Mouse (Mus musculus) retina, postnatal 1 day (tissue): ENCODE data around the gene Gm20388.

ENCODE experiments used
- DNase-seq: peaks from one replicate; pipeline ENCODE4 v3.0.0-alpha.2; 2012

Gene Gm20388

GRCm38 (mm10) chr8:121911987-121912386, 2001.3 kb downstream of the Gm20388 start:
- DNase-seq, result no peak

DNA sequence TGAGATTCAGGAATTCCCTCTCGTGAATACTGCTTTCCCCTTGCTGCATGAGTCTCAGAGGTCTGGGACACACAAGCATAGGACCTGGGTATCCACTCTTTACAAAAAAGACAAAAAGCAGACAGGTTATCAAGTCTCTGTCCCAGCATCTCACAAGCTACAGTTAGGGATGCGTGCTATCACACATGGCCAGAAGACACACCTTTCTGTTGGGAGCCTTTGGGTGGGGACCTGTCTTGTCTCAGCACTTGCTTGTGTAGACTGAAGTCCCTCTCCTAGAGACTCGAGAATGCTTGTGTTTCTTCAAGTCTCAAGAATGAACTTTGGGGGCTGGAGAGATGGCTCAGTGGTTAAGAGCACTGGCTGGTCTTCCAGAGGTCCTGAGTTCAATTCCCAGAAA, 2002.2 kb downstream of the Gm20388 start:
- DNase-seq, result no peak

DNA sequence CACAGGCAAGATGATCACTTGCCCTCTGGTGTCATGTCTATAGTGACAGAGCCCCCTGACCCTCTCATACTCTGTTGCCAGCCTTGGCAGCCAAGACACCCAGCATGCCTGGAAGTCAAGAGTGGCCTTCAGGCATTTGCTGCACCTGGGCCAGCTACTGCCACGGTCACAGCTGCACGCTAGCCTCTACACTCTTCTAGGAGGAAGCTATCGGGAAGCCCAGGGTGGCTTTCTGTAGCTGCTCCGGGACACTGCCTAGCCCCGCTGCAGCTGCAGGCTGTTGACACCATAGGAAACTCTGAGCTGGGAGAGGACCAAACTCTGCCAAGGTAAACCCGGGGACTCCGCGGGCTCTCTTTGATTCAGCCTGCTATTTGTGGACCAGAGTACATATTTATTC, 2002.7 kb downstream of the Gm20388 start:
- DNase-seq, result no peak

GRCm38 (mm10) chr8:121919158-121919557, 2008.5 kb downstream of the Gm20388 start:
- no peak for DNase-seq

DNA sequence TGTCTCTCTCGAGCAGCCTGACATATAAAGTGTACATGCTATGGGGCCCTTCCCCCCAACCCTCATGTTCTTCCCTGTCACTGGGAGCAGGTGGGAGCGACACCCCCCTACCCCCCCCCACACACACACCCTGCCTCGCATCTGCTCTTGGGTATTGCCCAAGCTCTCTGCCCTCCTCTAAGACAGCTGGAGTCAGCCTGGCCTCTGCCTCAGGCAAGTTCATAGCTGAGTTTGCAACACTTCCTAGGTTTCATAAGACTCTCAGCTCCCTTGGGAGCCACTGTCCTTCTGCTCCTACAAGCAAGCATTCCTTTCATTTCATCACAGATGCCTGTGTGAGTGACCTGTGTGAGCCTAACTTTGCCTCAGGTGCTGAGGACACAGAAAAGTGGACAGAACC, 2009.1 kb downstream of the Gm20388 start:
- peak; percentile 17 for DNase-seq

GRCm38 (mm10) chr8:121921582-121921981, 2010.9 kb downstream of the Gm20388 start:
- no peak for DNase-seq

- DNase-seq, result no peak
Observed at GRCm38 (mm10) chr8:121922101-121922500, 2011.5 kb downstream of the Gm20388 start.

- no peak for DNase-seq
Observed at GRCm38 (mm10) chr8:121924681-121925080, 2014.0 kb downstream of the Gm20388 start.

DNA sequence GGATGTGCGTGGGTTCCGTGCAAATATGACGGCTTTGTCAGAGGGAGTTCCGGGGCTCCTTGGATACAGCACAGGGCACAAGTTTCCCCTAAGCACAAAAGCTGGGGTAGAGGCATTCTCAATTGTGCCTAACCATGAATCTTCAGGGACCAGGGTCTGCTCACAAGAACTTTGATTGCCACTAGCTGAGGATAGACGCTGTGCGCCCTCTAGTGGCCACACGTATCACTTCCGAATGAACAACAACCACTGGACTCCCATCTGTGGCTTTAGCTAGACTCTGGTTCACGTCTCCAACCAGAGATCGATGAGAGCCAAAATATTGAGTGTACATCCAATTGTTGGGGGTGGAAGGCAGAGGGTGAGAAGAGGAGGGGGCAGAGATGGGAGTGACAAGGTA, 2015.0 kb downstream of the Gm20388 start:
- peak; percentile 87 for DNase-seq

GRCm38 (mm10) chr8:121926266-121926665, 2015.6 kb downstream of the Gm20388 start:
- DNase-seq, result no peak

GRCm38 (mm10) chr8:121927316-121927715, 2016.7 kb downstream of the Gm20388 start:
- peak; percentile 64 for DNase-seq

DNA sequence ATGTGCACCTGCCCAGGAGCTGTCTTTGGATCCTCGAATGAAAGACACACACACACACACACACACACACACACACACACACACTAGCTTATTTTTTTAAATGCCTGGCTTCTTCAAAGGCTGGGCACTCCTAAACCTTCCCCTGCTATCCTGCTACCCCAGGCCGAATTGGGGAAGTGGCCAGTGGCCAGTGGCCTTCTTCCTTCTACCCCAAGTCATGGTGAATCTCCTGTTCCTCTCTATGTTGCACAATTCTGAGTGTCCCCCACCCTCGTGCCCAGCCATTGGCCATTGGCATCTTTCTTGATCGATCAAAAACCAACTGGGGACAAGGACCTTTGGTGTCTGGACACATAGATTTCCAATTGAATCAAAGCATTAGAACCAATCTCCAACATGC, 2019.4 kb downstream of the Gm20388 start:
- no peak for DNase-seq

GRCm38 (mm10) chr8:121931571-121931970, 2020.9 kb downstream of the Gm20388 start:
- DNase-seq, result no peak

GRCm38 (mm10) chr8:121932026-121932667, 2021.5 kb downstream of the Gm20388 start:
- no peak for DNase-seq

DNA sequence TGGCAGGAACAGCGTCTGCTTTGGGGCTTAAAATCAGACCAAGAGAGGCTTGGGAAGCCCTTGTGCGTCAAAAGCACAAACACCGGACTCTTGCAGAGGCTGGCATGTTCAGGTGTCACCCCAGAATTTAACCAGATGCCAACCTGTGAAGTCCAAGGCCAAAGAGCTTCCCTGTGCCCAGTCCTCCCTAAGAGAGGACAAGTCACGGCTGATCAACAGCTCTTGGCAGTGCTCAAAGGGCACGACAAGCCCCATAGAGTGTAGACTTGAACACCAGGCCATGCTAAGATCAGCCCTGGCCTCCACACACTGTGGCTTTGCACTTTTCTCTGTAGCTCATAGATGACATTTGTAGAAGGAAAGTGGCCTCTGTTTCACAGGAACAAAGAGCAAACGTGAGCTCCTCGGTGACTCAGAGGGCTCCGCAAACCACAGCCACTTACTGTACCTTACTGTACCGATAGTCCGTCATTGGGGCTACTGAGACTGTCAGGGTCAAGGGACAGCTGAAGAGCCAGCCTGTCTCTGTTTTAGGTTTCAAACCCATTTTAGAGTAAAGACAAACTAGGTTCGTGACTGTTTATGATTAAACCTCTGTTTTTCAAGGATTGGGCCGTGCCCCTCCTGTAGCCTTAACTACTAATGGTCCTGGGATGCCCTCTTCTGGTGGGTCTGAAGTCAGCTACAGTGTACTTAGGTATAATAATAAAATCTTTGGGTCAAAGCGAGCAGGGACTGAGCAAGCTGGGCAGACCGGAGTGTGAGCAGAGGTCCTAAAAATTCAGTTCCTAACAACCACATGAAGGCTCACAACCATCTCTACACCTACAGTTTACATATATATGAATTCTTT, 2022.3 kb downstream of the Gm20388 start:
- no peak for DNase-seq

GRCm38 (mm10) chr8:121934506-121934905, 2023.9 kb downstream of the Gm20388 start:
- peak; percentile 76 for DNase-seq

- DNase-seq, result no peak
Observed at GRCm38 (mm10) chr8:121934923-121935322, 2024.3 kb downstream of the Gm20388 start.

GRCm38 (mm10) chr8:121935341-121936294, 2025.0 kb downstream of the Gm20388 start:
- DNase-seq, result peak; percentile 89

GRCm38 (mm10) chr8:121936391-121936790, 2025.8 kb downstream of the Gm20388 start:
- no peak for DNase-seq

DNA sequence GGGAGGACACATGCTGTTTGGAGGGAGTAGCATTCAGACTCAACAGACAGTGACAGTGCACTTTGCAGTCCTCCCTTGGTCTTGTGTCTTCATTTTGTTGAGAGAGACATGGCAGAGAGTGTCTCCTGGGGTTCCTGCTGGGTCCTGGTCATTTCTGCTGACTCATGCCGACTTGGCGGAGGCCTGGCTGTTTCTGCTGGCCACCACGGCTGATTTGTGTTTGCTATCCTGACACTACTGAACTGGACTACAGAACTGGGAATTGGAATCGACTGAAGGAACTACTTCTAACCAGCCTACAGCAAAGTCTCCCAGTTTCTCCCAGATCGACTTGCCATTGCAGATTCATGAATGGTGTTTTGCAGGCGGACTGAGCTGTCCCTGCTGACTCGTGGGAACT, 2028.1 kb downstream of the Gm20388 start:
- DNase-seq, result no peak

DNA sequence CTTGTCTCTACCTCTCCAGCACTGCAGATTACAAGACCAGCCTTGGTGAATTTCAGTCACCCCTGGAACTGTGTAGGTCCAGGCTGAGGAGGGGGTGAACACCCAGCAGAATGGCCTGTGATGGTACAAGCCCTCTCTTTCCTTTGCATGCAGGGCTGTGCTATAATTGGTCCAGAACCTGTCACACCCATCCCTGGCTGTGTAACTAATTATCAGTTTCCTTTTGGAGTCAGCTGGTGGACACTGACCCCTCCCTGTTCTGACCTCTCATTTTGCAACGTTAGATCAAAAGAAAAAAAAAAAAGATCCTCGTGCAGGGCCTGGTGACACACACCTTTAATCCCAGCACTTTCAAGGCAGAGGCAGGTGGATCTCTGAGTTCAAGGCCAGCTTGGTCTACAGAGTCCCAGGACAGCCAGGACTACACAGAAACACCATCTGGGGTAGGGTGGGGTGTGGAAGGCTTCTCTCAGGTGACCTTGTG, 2032.5 kb downstream of the Gm20388 start:
- DNase-seq, result no peak

DNA sequence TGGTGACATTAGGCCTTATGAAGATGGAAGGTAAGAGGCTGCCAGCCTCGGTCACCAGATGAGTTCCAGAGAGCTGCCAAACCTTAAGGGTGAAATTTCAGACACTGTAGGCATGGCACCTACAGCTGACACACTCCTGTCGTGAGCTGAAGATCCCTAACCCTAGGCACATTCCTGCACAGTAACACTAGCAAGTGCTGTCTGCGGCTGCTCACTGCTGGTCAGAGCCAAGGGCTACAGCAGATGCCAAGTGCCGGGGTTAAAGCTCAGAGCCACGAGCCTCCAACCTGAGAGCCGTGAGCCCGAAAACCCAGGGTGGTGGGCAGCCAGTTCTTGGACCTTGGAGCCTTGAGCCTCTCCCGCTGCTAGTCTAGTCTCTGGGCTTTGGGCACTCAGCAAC, 2033.1 kb downstream of the Gm20388 start:
- DNase-seq, result no peak

- DNase-seq, result no peak
Observed at GRCm38 (mm10) chr8:121944831-121945230, 2034.2 kb downstream of the Gm20388 start, which contains the start of gene Car5a. Car5a (minus strand) TSS chr8:121944904.
